Mouse (Mus musculus) stomach, embryonic 14.5 days (tissue): ENCODE measurements around the gene Rab8a. TPM values are rescaled to one million over a fixed set of nuclear protein-coding genes. Genes with fewer than 3 reads are reported as not detected.
A peak's percentile ranks its signal among the peaks of the same experiment; 100 is the strongest.

Experiments
- ATAC-seq: fragments of 200-750 bp; cut with Nextera tagmentation; 2 replicates; pipeline ENCODE4 v1.8.0; 2017; ENCODE audit warnings: low read depth, moderate TSS enrichment; ENCODE audit not compliant: insufficient number of reproducible peaks, insufficient read depth, low FRiP score
- H3K27ac ChIP-seq: fragments of 300-500 bp; sonication (generic); 2 replicates; pipeline ENCODE4 v1.5.1; 2014; ENCODE audit warnings: mild to moderate bottlenecking, low read length, moderate library complexity, mixed read lengths
- H3K27me3 ChIP-seq: fragments of 300-500 bp; sonication (generic); 2 replicates; pipeline ENCODE4 v1.6.1; 2014; ENCODE audit warnings: low read length, control low read depth, mixed read lengths; ENCODE audit not compliant: control insufficient read depth, insufficient read depth
- H3K36me3 ChIP-seq: fragments of 300-500 bp; sonication (generic); 2 replicates; pipeline ENCODE4 v1.6.1; 2014; ENCODE audit warnings: mild to moderate bottlenecking, control low read depth, low read length, moderate library complexity, mixed read lengths; ENCODE audit not compliant: control insufficient read depth, insufficient read depth
- H3K4me1 ChIP-seq: fragments of 300-500 bp; sonication (generic); 2 replicates; pipeline ENCODE4 v1.6.1; 2014; ENCODE audit warnings: low read length, control low read depth, mixed read lengths; ENCODE audit not compliant: control insufficient read depth, insufficient read depth
- H3K4me2 ChIP-seq: fragments of 300-500 bp; sonication (generic); replicated peaks from 2 replicates; pipeline ENCODE4 v1.6.1; 2014; ENCODE audit warnings: low read depth, low read length, control low read depth
- H3K4me3 ChIP-seq: fragments of 300-500 bp; sonication (generic); 2 replicates; pipeline ENCODE4 v1.5.1; 2014; ENCODE audit warnings: low read depth, low read length, control low read depth
- H3K9ac ChIP-seq: fragments of 300-500 bp; sonication (generic); replicated peaks from 2 replicates; pipeline ENCODE4 v1.6.1; 2014; ENCODE audit warnings: low read depth, mild to moderate bottlenecking, control low read depth, low read length, moderate library complexity, mixed read lengths
- H3K9me3 ChIP-seq: fragments of 300-500 bp; sonication (generic); 2 replicates; pipeline ENCODE4 v1.6.1; 2016; ENCODE audit warnings: low read depth, low read length, control low read depth; ENCODE audit not compliant: control insufficient read depth
- WGBS: fragments of 180-500 bp; shearing (Covaris S2); extraction: QIAGEN DNeasy Blood & Tissue Kit; methylation state at CpG from one replicate; pipeline ENCODE4 v1.1.7; 2014; 5-methylcytosine and 5-hydroxymethylcytosine counted together
- polyA plus RNA-seq: library from polyadenylated mRNA; unstranded; fragments of >200 nt; fragmentation: Nextera tagmentation; extraction: Ambion mirVana; gene quantifications from 2 replicates; pipeline ENCODE4 v1.2.1, GENCODE M21; 2014

The Rab8a gene
- polyA plus RNA-seq, 1 experiment from 2014 or later, result 81.5 TPM

GRCm38 (mm10) chr8:72210222-72210621, 49.2 kb downstream of the Rab8a start:
- no peak for ATAC-seq
- Histone ChIP-seq H3K4me3 (no peak overlapping the region), H3K27ac (no peak overlapping the region), H3K9me3 (no peaks in the 10 kb centered on the region), H3K9ac (no peak overlapping the region), H3K27me3 (no peaks in the 10 kb centered on the region), H3K4me1 (no peaks in the 10 kb centered on the region), H3K36me3 (no peaks in the 10 kb centered on the region), H3K4me2 (no peak overlapping the region)
- WGBS, result 68% methylated on average over 4 of the region's 4 CpGs

GRCm38 (mm10) chr8:72210710-72211109, 49.7 kb downstream of the Rab8a start:
- Histone ChIP-seq H3K4me2 (no peak overlapping the region), H3K4me1 (no peaks in the 10 kb centered on the region), H3K9me3 (no peaks in the 10 kb centered on the region), H3K27me3 (no peaks in the 10 kb centered on the region), H3K9ac (no peak overlapping the region), H3K4me3 (no peak overlapping the region), H3K36me3 (no peaks in the 10 kb centered on the region), H3K27ac (no peak overlapping the region)
- no peak for ATAC-seq
- WGBS, result 54% methylated on average over 2 of the region's 2 CpGs

DNA sequence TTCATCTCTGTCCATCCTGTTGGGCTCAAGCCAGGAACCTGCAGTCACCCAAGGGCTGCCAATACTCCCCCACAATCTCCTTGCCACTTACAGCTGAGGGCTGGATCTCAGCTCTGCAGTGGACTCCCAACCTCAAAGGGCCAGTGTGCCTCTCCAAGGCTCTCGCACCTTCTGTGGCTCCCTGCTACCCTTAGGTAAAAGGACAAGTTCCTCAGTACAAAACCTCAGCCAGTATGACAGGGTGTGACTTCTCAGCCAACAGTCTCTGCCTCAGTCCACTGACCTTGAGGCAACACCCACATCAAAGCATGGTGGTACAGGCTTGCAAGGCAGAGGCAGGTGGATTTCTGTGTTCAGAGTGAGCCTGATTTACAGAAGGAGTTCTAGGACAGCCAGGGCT, 50.8 kb downstream of the Rab8a start:
- H3K4me3 ChIP-seq, result no peak overlapping the region
- no peaks in the 10 kb centered on the region for H3K4me1 ChIP-seq
- no peak for ATAC-seq
- no peaks in the 10 kb centered on the region for H3K27me3 ChIP-seq
- WGBS, result 79% methylated on average over 1 of the region's 1 CpGs
- H3K36me3 ChIP-seq, result no peaks in the 10 kb centered on the region
- no peak overlapping the region for H3K27ac ChIP-seq
- H3K4me2 ChIP-seq, result no peak overlapping the region
- no peak overlapping the region for H3K9ac ChIP-seq
- no peaks in the 10 kb centered on the region for H3K9me3 ChIP-seq

DNA sequence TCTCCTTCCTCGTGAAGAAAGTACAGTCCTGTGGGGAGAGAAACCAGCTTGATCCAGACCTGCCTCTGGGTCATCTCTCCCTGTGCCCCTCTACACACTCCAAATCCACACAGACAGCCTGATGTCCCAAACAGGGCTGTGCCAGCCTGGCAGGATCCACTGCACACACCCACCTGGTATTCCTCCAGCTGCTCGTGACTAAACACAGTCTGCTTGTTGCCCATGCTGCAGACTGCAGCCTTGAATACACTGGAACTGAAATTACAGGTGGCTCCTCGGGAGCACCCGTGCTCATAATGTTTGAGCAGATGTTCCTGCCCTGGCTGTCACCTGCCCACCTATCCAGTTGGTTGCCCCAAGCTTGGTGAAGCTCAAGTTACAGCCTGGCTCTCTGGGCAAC, 51.8 kb downstream of the Rab8a start, which contains the start of gene Cib3:
Gene Cib3 (minus strand): TSS at position 87 of the 400 bp plus-strand sequence.
- Histone ChIP-seq H3K4me2 (no peak within 1 kb of the TSS), H3K4me3 (no peak within 1 kb of the TSS), H3K9me3 (no peaks in the 10 kb centered on the region), H3K9ac (no peak within 1 kb of the TSS), H3K36me3 (no peaks in the 10 kb centered on the region), H3K27me3 (no peaks in the 10 kb centered on the region), H3K4me1 (no peaks in the 10 kb centered on the region), H3K27ac (no peak within 1 kb of the TSS)
- ATAC-seq, result no peak
- WGBS, result 62% methylated on average over 4 of the region's 4 CpGs

DNA sequence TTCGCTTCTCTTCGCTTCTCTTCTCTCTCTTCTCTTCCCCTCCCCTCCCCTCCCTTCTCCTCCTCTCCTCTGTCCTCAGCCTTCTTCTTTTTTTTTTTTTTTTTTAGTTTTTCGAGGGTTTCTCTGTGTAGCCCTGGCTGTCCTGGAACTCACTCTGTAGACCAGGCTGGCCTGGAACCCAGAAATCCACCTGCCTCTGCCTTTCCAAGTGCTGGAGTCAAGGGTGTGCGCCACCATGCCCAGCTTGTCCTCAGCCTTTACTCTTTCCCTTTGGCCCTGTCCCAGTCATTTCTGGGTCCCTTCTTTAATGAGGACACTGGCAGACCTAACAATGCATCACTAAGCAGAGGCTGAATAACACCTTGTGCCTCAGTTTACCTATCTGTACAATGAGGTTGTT, 52.5 kb downstream of the Rab8a start, which contains the start of gene Gm11034:
Gene Gm11034 (minus strand): TSS at position 101 of the 400 bp plus-strand sequence.
- Histone ChIP-seq H3K9me3 (no peaks in the 10 kb centered on the region), H3K4me3 (no peak within 1 kb of the TSS), H3K4me1 (no peaks in the 10 kb centered on the region), H3K27me3 (no peaks in the 10 kb centered on the region), H3K9ac (no peak within 1 kb of the TSS), H3K4me2 (no peak within 1 kb of the TSS), H3K27ac (no peak within 1 kb of the TSS), H3K36me3 (no peaks in the 10 kb centered on the region)
- ATAC-seq, result no peak
- 75% methylated on average over 4 of the region's 4 CpGs for WGBS

DNA sequence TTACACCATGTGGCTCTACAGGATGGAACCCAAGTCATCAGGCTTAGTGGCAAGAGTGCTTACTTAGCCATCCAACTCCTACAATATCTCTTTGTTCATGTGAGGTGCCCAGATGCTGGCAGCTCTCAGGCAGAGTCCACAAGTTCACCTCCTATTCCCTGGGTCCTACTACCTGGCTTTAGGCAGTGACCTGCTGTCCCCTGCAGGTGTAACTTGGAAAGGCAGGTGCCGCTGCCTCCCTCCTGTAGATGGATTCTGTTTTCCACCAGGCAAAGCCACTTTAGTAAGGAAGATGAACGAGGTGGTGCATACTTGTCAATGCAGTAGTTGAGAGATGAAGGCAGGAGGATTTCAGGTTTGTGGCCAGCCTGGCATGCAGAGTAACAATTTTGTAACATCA, 54.1 kb downstream of the Rab8a start:
- no peak for ATAC-seq
- Histone ChIP-seq H3K27ac (no peak overlapping the region), H3K9me3 (no peaks in the 10 kb centered on the region), H3K4me2 (no peak overlapping the region), H3K9ac (no peak overlapping the region), H3K4me3 (no peak overlapping the region), H3K36me3 (no peaks in the 10 kb centered on the region), H3K27me3 (no peaks in the 10 kb centered on the region), H3K4me1 (no peaks in the 10 kb centered on the region)
- 51% methylated on average over 2 of the region's 2 CpGs for WGBS

DNA sequence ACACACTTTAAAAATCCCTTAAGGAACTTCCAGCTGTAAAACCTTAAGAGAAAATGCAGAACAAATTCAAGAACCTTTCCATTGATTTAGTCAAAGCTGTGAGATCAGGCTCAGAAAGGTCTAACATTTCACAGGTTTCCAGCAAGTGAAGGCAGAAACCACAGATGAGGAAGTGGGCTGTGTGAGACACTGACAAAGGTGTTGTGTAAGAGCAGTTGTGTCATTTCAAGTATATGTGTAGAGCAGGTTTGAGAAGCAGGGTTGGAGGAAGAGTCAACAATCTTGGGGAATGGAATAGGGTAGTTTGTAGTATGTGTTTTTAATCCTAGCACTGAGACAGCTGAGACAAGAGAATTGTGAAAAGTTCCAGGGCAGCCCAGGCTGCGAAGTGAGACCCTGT, 54.9 kb downstream of the Rab8a start:
- no peak overlapping the region for H3K9ac ChIP-seq
- no peak overlapping the region for H3K4me3 ChIP-seq
- 68% methylated on average over 1 of the region's 1 CpGs for WGBS
- H3K36me3 ChIP-seq, result no peaks in the 10 kb centered on the region
- ATAC-seq, result no peak
- no peaks in the 10 kb centered on the region for H3K9me3 ChIP-seq
- no peak overlapping the region for H3K27ac ChIP-seq
- peaks cover 5% of the 10 kb centered on the region; the same call in 1 of the 2 replicates for H3K4me1 ChIP-seq
- no peaks in the 10 kb centered on the region for H3K27me3 ChIP-seq
- no peak overlapping the region for H3K4me2 ChIP-seq

GRCm38 (mm10) chr8:72218781-72219540, 58.0 kb downstream of the Rab8a start:
- H3K9ac ChIP-seq, result no peak overlapping the region
- H3K27ac ChIP-seq, result no peak overlapping the region
- H3K4me2 ChIP-seq, result no peak overlapping the region
- H3K36me3 ChIP-seq, result peaks cover 23% of the 10 kb centered on the region
- ATAC-seq, result no peak
- WGBS, result 79% methylated on average over 9 of the region's 10 CpGs
- no peaks in the 10 kb centered on the region for H3K9me3 ChIP-seq
- H3K4me3 ChIP-seq, result peak overlapping the region; percentile 67
- peaks cover 12% of the 10 kb centered on the region for H3K4me1 ChIP-seq
- no peaks in the 10 kb centered on the region for H3K27me3 ChIP-seq
